Comparison of ENCODE assay signal across 19 mouse cellular contexts in genomic region chr16:34099795-34100194, GRCm38 (mm10).
DNase-seq lines count a peak whose midpoint lies in the region; TF ChIP-seq lines count a peak whose summit lies in the region.
"Had no signal": no experiment of that assay in that cellular context is flagged by ENCODE, and none has a peak within 500 bp of the region (broad histone marks: within the 10 kb centered on the region; RNA-seq: fewer than 3 reads in every experiment).

No protein-coding gene starts in this region.

- H3K27me3 ChIP-seq in kidney, adult 2 months (replicated peaks; ENCODE audit: control insufficient read depth, insufficient read depth, low read length), result no peaks in the 10 kb centered on the region
- H3K27me3 ChIP-seq: embryonic facial prominence, embryonic 15.5 days had no signal

- no peak for TF ChIP-seq CTCF in kidney, adult 2 months (conservative IDR thresholded peaks at IDR 0.05; ENCODE audit: insufficient read depth, insufficient read length, low read depth, low read length)

- TF ChIP-seq POLR2A in kidney, adult 2 months (IDR thresholded peaks at IDR 0.05; ENCODE audit: low read depth, low read length), result no peak

- no peak overlapping the region for H3K4me3 ChIP-seq in kidney, adult 2 months (ENCODE audit: insufficient read depth, low read depth, low read length)
- H3K4me3 ChIP-seq: embryonic facial prominence, embryonic 15.5 days; erythroblast, embryonic 14.5 days; forebrain, embryonic 10.5 days; hindbrain, embryonic 12.5 days had no signal

- 49% methylated on average over 3 of the region's 3 CpGs for WGBS in kidney, adult 2 months

- no peaks in the 10 kb centered on the region for H3K4me1 ChIP-seq in kidney, adult 2 months (ENCODE audit: control insufficient read depth, insufficient read depth, low read length)

- H3K36me3 ChIP-seq in kidney, adult 2 months (ENCODE audit: control insufficient read depth, insufficient read depth, low read length), result no peaks in the 10 kb centered on the region
- H3K36me3 ChIP-seq: embryonic facial prominence, embryonic 15.5 days; forebrain, embryonic 10.5 days had no signal

- DNase-seq in kidney, adult 2 months, result peak; percentile 19
- DNase-seq in kidney, adult 11 months, result no peak
- peak; percentile 19 to 57 for DNase-seq in lung, adult 18-20 months
- DNase-seq in lung, postnatal 14 days, result no peak
- peak; percentile 65 for DNase-seq in lung, postnatal 36 days
- no peak for DNase-seq in Muller cell, postnatal 12 days (ENCODE audit: inconsistent ontology term)
- DNase-seq in left cerebral cortex, adult 18-20 months (ENCODE audit: low spot score in 2 of 2), result no peak
- DNase-seq: adrenal gland, adult 8-10 months; adrenal gland, postnatal 36 days; cerebellum, adult 2 months; cerebellum, postnatal 10 days; gastrocnemius, postnatal 36 days; heart, adult 11 months; heart, postnatal 10 days; heart, postnatal 4 days had no signal

- H3K27ac ChIP-seq in kidney, adult 2 months (ENCODE audit: insufficient read depth, low read depth, low read length), result no peak overlapping the region
- H3K27ac ChIP-seq: embryonic facial prominence, embryonic 15.5 days; forebrain, embryonic 10.5 days; hindbrain, embryonic 12.5 days had no signal

Comparison
In these comparisons a context has a peak if more than half of its experiments do, and no peak if none do; other contexts are left out.
1. DNase-seq: peak in kidney, adult 2 months (single experiment), lung, adult 18-20 months (2 of 2) and lung, postnatal 36 days (single experiment); none in kidney, adult 11 months (single experiment), lung, postnatal 14 days (single experiment), Muller cell, postnatal 12 days (single experiment) and left cerebral cortex, adult 18-20 months (0 of 2).